Mouse (Mus musculus) lung, adult 2 months (tissue): Measurements from ENCODE around the gene Szrd1.

Experiments
- CTCF ChIP-seq: fragments of 200-500 bp; IDR thresholded peaks from 2 replicates; pipeline ENCODE4 v1.5.1; 2011; ENCODE audit warnings: mild to moderate bottlenecking, low read length, control low read depth; ENCODE audit not compliant: insufficient read depth
- POLR2A ChIP-seq: fragments of 200-500 bp; IDR thresholded peaks from 2 replicates; pipeline ENCODE4 v1.6.1; 2011; ENCODE audit warnings: low read depth, mild to moderate bottlenecking, control low read depth, low read length, borderline replicate concordance; ENCODE audit errors: extremely low read depth

- TF ChIP-seq CTCF (no peak), POLR2A (no peak)
These were observed 8.6 kb upstream of the Szrd1 start for GRCm38 (mm10) chr4:141148009-141148801.
